Mouse (Mus musculus) right cerebral cortex, postnatal 14 days (tissue): ENCODE measurements around the gene Calm5.
"Not testable (repeated sequence)": the region's sequence is repeated elsewhere in the genome, so short reads cannot be mapped to it uniquely, and the experiment has no call there.

Source experiments
- DNase-seq: peaks from one replicate; pipeline ENCODE4 v3.0.0; 2022

The Calm5 gene

GRCm38 (mm10) chr13:3853648-3854333, at the start of gene Calm5:
Gene Calm5, plus strand, starts transcription at chr13:3854173.
- not testable (repeated sequence) for DNase-seq

DNA sequence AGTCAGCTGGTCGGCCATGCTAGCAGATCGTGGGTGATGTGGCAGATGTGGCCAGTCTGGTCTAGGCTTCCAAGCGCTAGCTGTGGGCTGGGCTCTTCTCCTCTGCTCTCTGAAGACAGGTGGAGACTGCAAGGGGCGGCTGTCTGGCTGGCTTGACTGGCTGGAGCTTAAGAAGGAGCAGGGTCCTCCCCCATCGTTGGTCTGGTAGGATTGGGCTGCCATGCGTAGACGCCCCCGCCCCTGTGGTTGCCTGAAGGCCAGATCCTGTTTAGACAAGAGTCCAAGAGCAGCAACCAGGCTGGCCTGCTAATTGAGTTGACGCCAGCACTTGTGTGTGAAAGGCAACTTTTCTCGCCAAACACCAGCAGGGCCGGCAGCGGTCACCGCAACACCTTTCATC, 49.8 kb upstream of the Calm5 start, which contains the start of gene Calml3:
Gene Calml3, minus strand, starts transcription at position 131 of the 400 bp plus-strand sequence.
- DNase-seq, result no peak

DNA sequence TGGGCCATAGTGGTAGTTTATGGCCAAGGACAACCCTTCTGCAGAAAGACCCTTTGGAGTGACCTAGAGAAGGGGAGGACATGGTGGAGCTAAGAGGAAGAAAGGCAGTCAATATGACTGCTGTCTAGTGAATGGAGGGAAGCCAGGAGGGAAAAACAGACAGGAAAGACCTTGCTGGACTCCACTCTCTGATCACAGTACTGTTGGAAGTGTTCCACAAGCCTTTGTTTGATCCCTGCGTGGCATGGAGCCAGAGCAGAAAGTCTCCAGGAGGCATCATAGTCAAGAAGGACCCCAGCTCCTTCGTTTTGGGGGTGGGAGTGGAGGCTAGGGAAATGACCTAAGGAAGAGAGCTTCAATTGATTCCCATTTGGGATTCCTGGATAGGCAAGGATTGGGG, 48.8 kb upstream of the Calm5 start:
- no peak for DNase-seq

GRCm38 (mm10) chr13:3805638-3806037, 48.3 kb upstream of the Calm5 start:
- DNase-seq, result no peak

GRCm38 (mm10) chr13:3807131-3807827, 46.7 kb upstream of the Calm5 start:
- no peak for DNase-seq

DNA sequence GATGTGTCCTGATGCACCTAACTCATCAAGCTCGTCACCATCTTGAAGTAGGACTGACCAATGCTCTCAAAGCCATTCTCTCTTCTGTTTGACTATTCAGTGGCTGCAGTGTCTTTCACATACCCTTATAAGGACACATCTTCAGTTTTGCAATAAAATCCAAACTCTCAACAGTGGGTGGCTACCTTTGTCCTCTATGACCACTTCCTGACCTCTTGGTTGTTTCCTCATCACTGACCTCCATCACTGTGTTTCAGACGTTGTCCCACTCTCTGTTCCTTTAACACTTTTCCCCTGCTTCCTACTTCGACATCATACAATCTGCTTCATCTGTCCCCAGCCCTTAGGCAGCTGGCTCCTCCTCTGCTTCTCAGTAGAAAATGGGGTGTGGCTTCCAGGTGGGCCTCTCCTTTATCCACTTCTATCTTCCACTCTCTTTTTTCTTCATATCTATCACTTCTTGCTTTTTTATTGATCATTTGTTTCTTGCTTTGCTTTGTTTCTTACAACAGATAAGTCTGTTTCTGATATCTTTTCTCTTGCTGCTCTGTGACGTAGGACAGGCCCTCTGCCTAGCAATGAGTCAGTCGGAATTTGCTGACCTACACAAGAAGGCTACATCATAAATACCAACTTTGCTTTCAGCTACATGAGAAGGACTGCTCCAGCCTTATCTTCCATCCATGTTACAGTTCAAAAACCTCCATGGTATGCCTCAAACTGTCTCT, 35.8 kb upstream of the Calm5 start:
- DNase-seq, result no peak

- DNase-seq, result no peak
Measured at GRCm38 (mm10) chr13:3818740-3819076, 35.3 kb upstream of the Calm5 start.

- DNase-seq, result no peak
Measured at GRCm38 (mm10) chr13:3822105-3822504, 31.9 kb upstream of the Calm5 start.

DNA sequence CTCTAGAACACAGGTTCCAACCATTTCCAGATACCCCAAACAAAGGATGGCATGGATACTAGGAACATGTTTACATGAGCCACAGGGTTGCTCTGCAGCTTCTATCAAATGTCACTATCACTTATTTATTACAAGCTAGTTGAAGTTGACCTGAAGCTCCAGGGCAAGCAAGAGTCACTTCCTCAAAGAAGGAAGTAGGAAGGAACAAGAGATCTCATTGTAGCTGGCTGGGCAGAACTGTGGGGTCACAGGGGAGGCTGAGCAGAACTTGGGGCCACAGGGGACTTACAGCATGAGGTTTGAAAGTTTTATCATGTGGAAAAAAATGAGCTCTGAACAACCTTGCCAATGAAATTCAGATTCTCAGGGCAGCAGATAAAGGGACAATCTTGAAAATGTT, 28.2 kb upstream of the Calm5 start:
- DNase-seq, result no peak

- no peak for DNase-seq
Measured at GRCm38 (mm10) chr13:3831546-3831945, 22.4 kb upstream of the Calm5 start.

DNA sequence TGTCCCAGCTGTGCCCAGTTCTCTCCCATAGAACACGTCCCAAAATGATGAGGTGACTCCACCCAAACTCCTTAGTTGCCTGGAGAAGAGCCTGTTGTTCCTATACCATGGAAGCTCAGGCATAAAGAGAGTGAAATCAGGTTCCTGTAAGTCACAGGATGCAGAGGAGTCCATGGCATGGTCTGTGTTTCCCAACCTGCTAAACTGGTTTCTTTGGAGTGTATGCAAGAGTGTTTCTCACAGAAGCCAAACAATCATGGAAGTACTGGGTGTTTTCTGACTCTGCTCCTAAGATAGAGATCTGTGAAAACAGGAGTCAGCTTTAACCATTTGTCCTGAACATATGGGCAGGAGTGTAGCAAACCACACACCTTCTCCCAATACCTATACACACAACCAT, 22.0 kb upstream of the Calm5 start:
- DNase-seq, result no peak

- DNase-seq, result no peak
Measured at GRCm38 (mm10) chr13:3832450-3832849, 21.5 kb upstream of the Calm5 start.

GRCm38 (mm10) chr13:3833644-3834043, 20.3 kb upstream of the Calm5 start:
- not testable (repeated sequence) for DNase-seq

DNA sequence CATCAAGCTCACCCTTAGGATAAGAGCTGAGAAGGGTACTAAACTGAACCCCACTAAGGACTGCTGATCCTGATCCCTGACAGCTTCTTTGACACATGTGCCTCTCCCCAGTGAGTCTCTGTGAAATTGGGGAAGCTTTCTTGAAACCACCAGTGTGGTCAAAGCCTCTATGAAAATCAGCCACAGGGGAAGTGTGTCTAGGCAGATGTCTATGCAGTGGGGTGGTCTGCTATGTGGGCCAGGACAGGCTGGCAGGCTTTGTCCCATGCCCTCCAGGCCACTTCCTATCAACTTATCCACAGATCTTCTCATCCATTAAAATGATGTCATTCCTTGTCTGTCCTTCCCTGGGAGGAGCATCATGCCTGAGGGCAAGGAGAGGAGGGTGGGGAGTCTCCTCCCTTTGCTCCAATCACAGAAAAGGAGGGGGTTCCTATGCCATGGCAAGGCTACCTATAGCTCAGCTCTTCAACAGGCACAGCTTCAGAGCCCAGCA, 16.6 kb upstream of the Calm5 start, which contains the start of gene Calm4:
Gene Calm4, plus strand, starts transcription at position 446 of the 496 bp plus-strand sequence.
- DNase-seq, result not testable (repeated sequence)

DNA sequence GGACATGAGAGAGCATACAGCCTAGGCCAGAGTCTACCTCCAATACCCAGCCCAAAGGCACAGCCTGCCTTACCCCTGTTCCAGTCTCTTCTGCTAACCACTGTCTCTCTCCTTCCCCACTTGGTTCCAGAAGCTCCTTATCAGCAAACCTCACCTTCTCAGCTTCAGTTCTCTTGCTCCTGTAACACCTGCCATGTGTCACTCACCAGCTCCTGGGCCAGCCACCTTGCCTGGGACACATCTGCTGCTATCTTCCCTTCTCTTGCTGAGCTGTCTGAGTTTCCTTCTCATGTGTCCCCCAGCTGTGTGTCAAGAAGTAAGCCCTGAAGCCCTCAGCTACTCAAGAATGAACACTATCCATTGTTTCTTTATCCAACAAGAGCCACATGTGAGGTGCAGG, 13.3 kb upstream of the Calm5 start:
- not testable (repeated sequence) for DNase-seq

- DNase-seq, result no peak
Measured at GRCm38 (mm10) chr13:3850330-3850729, 3.6 kb upstream of the Calm5 start.

GRCm38 (mm10) chr13:3854856-3855255, 883 bp downstream of the Calm5 start:
- no peak for DNase-seq

DNA sequence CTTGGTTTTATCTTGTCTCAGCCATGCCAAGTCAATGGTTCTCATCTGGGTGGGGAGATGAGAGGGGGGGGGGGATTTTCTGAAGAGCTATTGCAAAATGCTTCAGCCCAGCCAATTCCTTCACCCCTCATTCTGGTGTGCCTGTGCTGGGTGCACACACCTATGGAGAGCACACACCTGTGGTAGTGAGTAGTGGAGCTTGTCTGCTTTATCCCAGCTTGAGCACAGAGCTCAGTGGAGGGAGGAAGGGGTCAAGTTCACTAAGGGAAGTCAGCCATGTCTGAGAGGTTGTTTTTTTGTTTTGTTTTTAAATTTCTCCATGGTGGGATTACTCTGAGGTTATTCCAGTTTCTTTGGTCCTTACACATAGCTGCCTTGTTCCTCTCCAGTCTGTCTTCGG, 2.3 kb downstream of the Calm5 start:
- no peak for DNase-seq

GRCm38 (mm10) chr13:3861251-3861650, 7.3 kb downstream of the Calm5 start:
- no peak for DNase-seq

DNA sequence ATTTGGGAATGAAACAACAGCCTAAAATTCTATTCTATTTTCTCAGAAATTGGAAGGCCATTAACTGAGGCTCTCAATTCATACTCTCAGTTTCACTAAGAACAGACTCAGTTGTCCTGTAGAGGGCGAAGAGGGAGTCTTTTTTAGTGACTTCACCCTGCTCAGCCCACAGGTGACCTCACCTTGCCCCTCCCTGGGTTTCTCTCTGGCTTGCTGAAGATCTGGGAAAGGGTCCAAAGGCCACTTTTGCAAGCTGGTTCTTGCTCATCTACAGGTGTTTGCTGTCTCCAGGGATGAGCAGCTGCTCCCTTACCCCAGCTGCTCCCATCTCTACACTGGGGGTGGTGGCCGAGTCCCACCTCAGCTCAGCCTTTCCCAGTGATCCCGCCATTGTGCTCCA, 8.4 kb downstream of the Calm5 start:
- DNase-seq, result no peak

DNA sequence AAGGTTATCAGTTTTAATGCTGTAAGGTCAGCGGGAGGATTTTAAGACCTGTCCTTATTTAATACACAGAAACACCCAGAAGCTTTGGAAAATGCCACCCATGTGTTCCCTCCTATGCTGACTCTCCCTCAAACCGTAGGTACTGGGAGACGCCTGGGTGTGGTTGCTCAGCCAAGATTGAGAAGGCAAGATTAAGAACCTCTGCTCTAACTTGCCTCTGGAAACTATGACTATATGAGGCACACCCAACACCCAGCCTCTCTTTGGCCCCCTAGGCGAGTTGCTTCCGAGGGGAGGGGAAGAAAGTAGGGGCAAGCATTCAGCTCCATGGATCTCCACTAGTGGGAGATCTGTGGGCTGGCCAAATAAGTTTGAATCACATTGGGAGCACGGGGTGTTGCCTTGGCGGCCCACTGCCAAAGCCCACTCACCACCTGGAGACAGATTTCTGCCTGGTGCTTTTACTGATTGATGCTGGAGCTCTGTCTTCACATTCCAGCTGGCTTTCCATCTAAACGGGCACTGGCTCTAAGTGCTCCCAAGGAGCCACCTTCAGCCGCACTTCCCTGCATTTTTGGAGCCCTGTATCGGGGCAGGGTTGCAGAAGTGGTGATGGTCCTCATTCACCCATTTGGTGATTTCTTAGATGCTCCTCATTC, 9.1 kb downstream of the Calm5 start:
- no peak for DNase-seq

GRCm38 (mm10) chr13:3865648-3866354, 11.8 kb downstream of the Calm5 start:
- DNase-seq, result no peak
